Mouse (Mus musculus) heart, embryonic 14.5 days (tissue): Measurements from ENCODE around the gene Ugt1a10. TPM values are rescaled to one million over a fixed set of nuclear protein-coding genes. Genes with fewer than 3 reads are reported as not detected.

Source experiments
- microRNA-seq: library from miRNA; unstranded; fragments of <30 nt; microRNA quantifications from one replicate; pipeline ENCODE4, GENCODE M21; 2016
- polyA plus RNA-seq: library from polyadenylated mRNA; unstranded; fragments of >200 nt; fragmentation: Nextera tagmentation; extraction: Ambion mirVana; gene quantifications from 2 replicates; pipeline ENCODE4 v1.2.1, GENCODE M21; 2014

The Ugt1a10 gene
- polyA plus RNA-seq, 1 experiment from 2014 or later, result not detected

Small RNA genes within 50 kb of the gene (microRNA-seq; reads per million reads assigned to microRNA genes)
- not detected for gene Gm25198

Other genes with a start within 250 kb of the Ugt1a10 start
- 24.7 and 29.4 TPM in 2 replicates for gene Dgkd, start 202.1 kb upstream of the Ugt1a10 start, polyA plus RNA-seq
- 30.7 and 32.8 TPM in 2 replicates for gene Usp40, start 46.8 kb upstream of the Ugt1a10 start, polyA plus RNA-seq
- not detected in 2 replicates for gene Ugt1a9, start 15.4 kb downstream of the Ugt1a10 start, polyA plus RNA-seq
- gene Ugt1a8, start 32.4 kb downstream of the Ugt1a10 start, polyA plus RNA-seq, result not detected in 2 replicates
- 1.0 and 2.1 TPM in 2 replicates for gene Ugt1a7c, start 39.7 kb downstream of the Ugt1a10 start, polyA plus RNA-seq
- gene Ugt1a6b, start 47.9 kb downstream of the Ugt1a10 start, polyA plus RNA-seq, result 0.11 TPM in 1 of 2 replicates, not detected in the other
- 0.31 and 0.53 TPM in 2 replicates for gene Ugt1a6a, start 79.4 kb downstream of the Ugt1a10 start, polyA plus RNA-seq
- gene Ugt1a5, start 110.6 kb downstream of the Ugt1a10 start, polyA plus RNA-seq, result not detected in 2 replicates
- not detected in 2 replicates for gene Ugt1a2, start 145.2 kb downstream of the Ugt1a10 start, polyA plus RNA-seq
- gene Dnajb3, start 150.4 kb downstream of the Ugt1a10 start, polyA plus RNA-seq, result 3.9 and 4.1 TPM in 2 replicates
- not detected in 2 replicates for gene Ugt1a1, start 156.6 kb downstream of the Ugt1a10 start, polyA plus RNA-seq
- gene Mroh2a, start 171.6 kb downstream of the Ugt1a10 start, polyA plus RNA-seq, result 0.62 and 0.77 TPM in 2 replicates
- gene Hjurp, start 222.2 kb downstream of the Ugt1a10 start, polyA plus RNA-seq, result 104 TPM in 2 replicates
- gene Trpm8, start 222.3 kb downstream of the Ugt1a10 start, polyA plus RNA-seq, result 0.04 TPM in 1 of 2 replicates, not detected in the other